Mouse (Mus musculus) ES-Bruce4 (cell line): Measurements from ENCODE around the gene Thumpd3. TPM values are rescaled to one million over a fixed set of nuclear protein-coding genes. Genes with fewer than 3 reads are reported as not detected.

Experiments
- H3K27ac ChIP-seq: 2 replicates; pipeline ENCODE4 v1.5.1; 2012; ENCODE audit warnings: low read length, inconsistent platforms; ENCODE audit not compliant: insufficient read depth
- H3K27me3 ChIP-seq: 2 replicates; pipeline ENCODE4 v1.6.1; 2012; ENCODE audit warnings: mild to moderate bottlenecking, low read length, inconsistent platforms; ENCODE audit not compliant: control insufficient read depth, poor library complexity, insufficient read depth, severe bottlenecking
- H3K36me3 ChIP-seq: 2 replicates; pipeline ENCODE4 v1.6.1; 2012; ENCODE audit warnings: inconsistent platforms, mild to moderate bottlenecking, low read length, moderate library complexity; ENCODE audit not compliant: control insufficient read depth, poor library complexity, insufficient read depth, severe bottlenecking
- H3K4me1 ChIP-seq: one replicate; pipeline ENCODE4 v1.8.1; 2011; ENCODE audit warnings: low read length; ENCODE audit not compliant: control insufficient read depth, insufficient read depth
- H3K4me3 ChIP-seq: 2 replicates; pipeline ENCODE4 v1.5.1; 2011; ENCODE audit warnings: low read depth, mild to moderate bottlenecking, low read length
- H3K9ac ChIP-seq: 2 replicates; pipeline ENCODE4 v1.6.1; 2012; ENCODE audit warnings: low read depth, mild to moderate bottlenecking, inconsistent platforms; ENCODE audit not compliant: poor library complexity, severe bottlenecking
- H3K9me3 ChIP-seq: replicated peaks from 2 replicates; pipeline ENCODE4 v1.6.1; 2012; ENCODE audit warnings: mild to moderate bottlenecking, low read length, inconsistent platforms; ENCODE audit not compliant: control insufficient read depth, poor library complexity, insufficient read depth, severe bottlenecking
- CTCF ChIP-seq: IDR thresholded peaks from one replicate; pipeline ENCODE4 v1.8.1; 2011; ENCODE audit warnings: low read depth, low read length
- EP300 ChIP-seq: IDR thresholded peaks from 2 replicates; pipeline ENCODE4 v1.6.1; 2011; ENCODE audit warnings: low read depth, low read length; ENCODE audit not compliant: insufficient read depth
- POLR2A ChIP-seq: IDR thresholded peaks from one replicate; pipeline ENCODE4 v1.8.1; 2011; ENCODE audit warnings: low read length; ENCODE audit not compliant: insufficient read depth
- polyA plus RNA-seq: library from polyadenylated mRNA; stranded (reverse); fragments of >200 nt; gene quantifications from 2 replicates; pipeline ENCODE4 v1.2.4, GENCODE M21; 2011; ENCODE audit warnings: low read depth; ENCODE audit not compliant: missing spikeins, insufficient read depth, insufficient read length

Gene Thumpd3
- polyA plus RNA-seq, 1 experiment = 77.5 TPM

GRCm38 (mm10) chr6:113069154-113069553 is 23.1 kb downstream of the Thumpd3 start:
- H3K27me3 ChIP-seq = no peaks in the 10 kb centered on the region
- TF ChIP-seq EP300 = no peak
- TF ChIP-seq POLR2A = no peak
- no peak for TF ChIP-seq CTCF
- H3K36me3 ChIP-seq = peaks cover 55% of the 10 kb centered on the region
- H3K9me3 ChIP-seq = no peaks in the 10 kb centered on the region
- no peak overlapping the region for H3K9ac ChIP-seq
- no peak overlapping the region for H3K27ac ChIP-seq
- no peak overlapping the region for H3K4me3 ChIP-seq
- H3K4me1 ChIP-seq = no peaks in the 10 kb centered on the region

- H3K4me1 ChIP-seq = no peaks in the 10 kb centered on the region
- H3K9ac ChIP-seq = peak overlapping the region; percentile 93
- no peaks in the 10 kb centered on the region for H3K9me3 ChIP-seq
- peaks cover 6% of the 10 kb centered on the region for H3K36me3 ChIP-seq
- peak overlapping the region; percentile 82 for H3K27ac ChIP-seq
- no peak for TF ChIP-seq EP300
- TF ChIP-seq CTCF = no peak
- no peak for TF ChIP-seq POLR2A
- H3K4me3 ChIP-seq = peak overlapping the region; percentile 80; the same call in 1 of the 2 replicates
- no peaks in the 10 kb centered on the region for H3K27me3 ChIP-seq
These were observed 29.2 kb downstream of the Thumpd3 start for GRCm38 (mm10) chr6:113075261-113075660.

GRCm38 (mm10) chr6:113076012-113076685 is 30.1 kb downstream of the Thumpd3 start:
- Histone ChIP-seq H3K4me3 (peak overlapping the region; percentile 80), H3K36me3 (peaks cover 6% of the 10 kb centered on the region), H3K4me1 (no peaks in the 10 kb centered on the region), H3K27ac (peak overlapping the region; percentile 95), H3K27me3 (no peaks in the 10 kb centered on the region), H3K9me3 (no peaks in the 10 kb centered on the region), H3K9ac (peak overlapping the region; percentile 96)
- TF ChIP-seq CTCF (peak; percentile 16), EP300 (peak; percentile 92), POLR2A (peak; percentile 7)

DNA sequence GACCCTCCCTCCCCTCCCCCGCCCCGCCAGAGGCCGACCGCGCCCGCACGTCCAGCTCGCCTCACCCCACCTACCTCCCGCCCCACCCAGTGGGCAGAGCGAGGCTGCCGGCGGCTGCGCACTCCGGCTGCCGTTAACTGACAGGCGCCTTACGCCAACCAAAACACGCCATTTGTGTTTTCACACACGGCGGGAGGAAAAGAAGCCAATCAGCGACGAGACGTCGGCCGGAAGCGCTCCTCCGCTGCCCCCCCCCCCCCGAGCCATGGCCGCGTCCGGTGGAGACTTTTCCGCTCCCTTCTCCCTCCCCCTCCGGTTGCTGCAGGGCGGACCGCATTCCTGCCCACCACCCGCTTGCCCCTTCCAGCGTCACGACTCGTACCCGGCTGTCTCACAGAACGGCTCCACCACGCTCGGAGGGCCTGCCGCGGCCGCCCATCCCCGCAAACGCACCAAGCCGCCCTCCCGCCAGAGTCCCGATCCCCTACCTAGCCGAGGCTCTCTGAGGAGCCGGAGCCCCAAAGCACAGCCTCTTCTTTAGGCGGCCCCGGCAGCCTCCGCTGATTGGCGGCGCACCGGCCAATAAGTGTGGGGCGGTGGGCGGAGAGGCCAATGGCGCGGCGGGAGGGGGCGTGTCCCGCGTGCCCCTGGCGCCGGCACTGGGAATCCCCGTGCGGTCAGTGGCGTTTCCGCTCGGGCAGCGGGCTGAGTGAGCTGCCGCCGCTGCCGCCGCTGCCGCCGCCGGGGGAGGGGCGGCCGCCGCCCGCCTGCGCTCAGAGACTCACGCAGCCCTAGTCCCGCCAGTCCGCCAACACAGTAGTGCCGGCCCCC is 30.9 kb downstream of the Thumpd3 start, which contains the start of gene Setd5:
TSS of gene Setd5 (plus strand) at position 680 of the 831 bp plus-strand sequence.
- H3K9ac ChIP-seq = peak within 1 kb of the TSS; percentile 96
- no peaks in the 10 kb centered on the region for H3K9me3 ChIP-seq
- TF ChIP-seq CTCF (no peak), POLR2A (peak; percentile 95), EP300 (0 out of 2 replicates have a peak, but pooled peaks have one; percentile 8)
- 0 out of 2 replicates have a peak, but pooled peaks cover 3% of the 10 kb centered on the region for H3K36me3 ChIP-seq
- peak within 1 kb of the TSS; percentile 99 for H3K27ac ChIP-seq
- no peaks in the 10 kb centered on the region for H3K4me1 ChIP-seq
- peak within 1 kb of the TSS; percentile 100 for H3K4me3 ChIP-seq
- H3K27me3 ChIP-seq = no peaks in the 10 kb centered on the region

- no peak for TF ChIP-seq CTCF
- TF ChIP-seq EP300 = no peak
- TF ChIP-seq POLR2A = no peak
- H3K9me3 ChIP-seq = no peaks in the 10 kb centered on the region
- peak overlapping the region; percentile 100 for H3K4me3 ChIP-seq
- H3K4me1 ChIP-seq = no peaks in the 10 kb centered on the region
- H3K27ac ChIP-seq = peak overlapping the region; percentile 99
- H3K9ac ChIP-seq = peak overlapping the region; percentile 96
- H3K36me3 ChIP-seq = 0 out of 2 replicates have a peak, but pooled peaks cover 3% of the 10 kb centered on the region
- no peaks in the 10 kb centered on the region for H3K27me3 ChIP-seq
These were observed 31.6 kb downstream of the Thumpd3 start for GRCm38 (mm10) chr6:113077569-113078030.
